Mouse (Mus musculus): ENCODE measurements at regions not wholly inside any gene's neighbourhood (a gene's known extent, or its start where the extent isn't known, plus 50 kb on each side); places are given as distances from the start of the nearest gene placed in this dataset.

- TF ChIP-seq CTCF (conservative IDR thresholded peaks at IDR 0.05; ENCODE audit: low read length) (no peak), POU5F1 (IDR thresholded peaks at IDR 0.05; ENCODE audit: borderline replicate concordance, low read length) (no peak)
Measured at GRCm38 (mm10) chr2:63580489-63581139, 396.5 kb upstream of the Kcnh7 start.
